Mouse (Mus musculus): ENCODE measurements around the gene Sesn3. TPM values are rescaled to one million over a fixed set of nuclear protein-coding genes. Genes with fewer than 3 reads are reported as not detected.

Sesn3 gene
- total and polyA plus RNA-seq, 3 experiments = 1.5 to 6.0 TPM; not detected in 1

GRCm38 (mm10) chr9:14307341-14307740 is 32.5 kb downstream of the Sesn3 start:
- Histone ChIP-seq H3K4me1 (ENCODE audit: control insufficient read depth in 1 of 2, insufficient read depth in 2 of 2, low read length in 2 of 2) (no peaks in the 10 kb centered on the region), H3K79me2 (ENCODE audit: control insufficient read depth, insufficient read depth, low read length, poor library complexity) (no peaks in the 10 kb centered on the region), H3K36me3 (ENCODE audit: control insufficient read depth in 1 of 2, insufficient read depth in 2 of 2, low read length in 2 of 2) (no peaks in the 10 kb centered on the region), H3K27me3 (ENCODE audit: control insufficient read depth in 1 of 2, insufficient read depth in 2 of 2, low read length in 2 of 2) (peaks cover 0 to 1% of the 10 kb centered on the region in 2 experiments; a peak in 1 of 4 replicates), H3K9me3 (replicated peaks; ENCODE audit: insufficient read depth, low read length) (no peaks in the 10 kb centered on the region), H3K27ac (ENCODE audit: control insufficient read depth, low read depth, low read length) (no peak overlapping the region), H3K4me3 (ENCODE audit: control insufficient read depth in 1 of 2, insufficient read depth in 1 of 2, low read depth in 2 of 2, low read length in 2 of 2) (no peak overlapping the region), H3K9ac (ENCODE audit: control insufficient read depth, low read depth, low read length, poor library complexity, severe bottlenecking) (no peak overlapping the region)
- DNase-seq (ENCODE audit: low read depth, low spot score) = no peak
- no peak for TF ChIP-seq GABPA (IDR thresholded peaks at IDR 0.05; ENCODE audit: low read depth, low read length)
- TF ChIP-seq ZC3H11A (IDR thresholded peaks at IDR 0.05; ENCODE audit: low read depth, low read length) = no peak
- no peak for TF ChIP-seq TBP (IDR thresholded peaks at IDR 0.05; ENCODE audit: low read depth, low read length)
- no peak for TF ChIP-seq ETS1 (IDR thresholded peaks at IDR 0.05; ENCODE audit: low read depth, low read length)
- TF ChIP-seq RCOR1 (IDR thresholded peaks at IDR 0.05; ENCODE audit: low read depth, low read length) = no peak
- no peak for TF ChIP-seq SMC3 (IDR thresholded peaks at IDR 0.05; ENCODE audit: low read depth, low read length)
- no peak for TF ChIP-seq JUND (IDR thresholded peaks at IDR 0.05; ENCODE audit: low read depth, low read length)
- TF ChIP-seq USF2 (IDR thresholded peaks at IDR 0.05; ENCODE audit: borderline replicate concordance in 1 of 2, insufficient read depth in 1 of 2, low read depth in 1 of 2, low read length in 2 of 2) = no peak
- no peak for TF ChIP-seq MAZ (IDR thresholded peaks at IDR 0.05; ENCODE audit: low read depth, low read length)
- no peak for TF ChIP-seq MYB (IDR thresholded peaks at IDR 0.05; ENCODE audit: low read depth, low read length)
- TF ChIP-seq POLR2A (IDR thresholded peaks at IDR 0.05; ENCODE audit: control insufficient read depth in 1 of 2, insufficient read depth in 1 of 2, low read depth in 1 of 2, low read length in 2 of 2, poor library complexity in 1 of 2) = no peak
- TF ChIP-seq RAD21 (IDR thresholded peaks at IDR 0.05; ENCODE audit: low read depth, low read length) = no peak
- no peak for TF ChIP-seq EP300 (IDR thresholded peaks at IDR 0.05; ENCODE audit: low read depth in 1 of 2, low read length in 2 of 2)
- TF ChIP-seq POLR2AphosphoS2 (IDR thresholded peaks at IDR 0.05; ENCODE audit: low read length) = no peak
- no peak for TF ChIP-seq NRF1 (IDR thresholded peaks at IDR 0.05; ENCODE audit: insufficient read depth, low read depth, low read length, poor library complexity, severe bottlenecking)
- TF ChIP-seq ELF1 (IDR thresholded peaks at IDR 0.05; ENCODE audit: low read depth, low read length) = no peak
- no peak for TF ChIP-seq MAFK (IDR thresholded peaks at IDR 0.05; ENCODE audit: borderline replicate concordance, low read depth, low read length)

- H3K27me3 ChIP-seq (ENCODE audit: control insufficient read depth in 1 of 2, insufficient read depth in 2 of 2, low read length in 2 of 2) = no peaks in the 10 kb centered on the region
- H3K9ac ChIP-seq (ENCODE audit: control insufficient read depth, low read depth, low read length, poor library complexity, severe bottlenecking) = no peak overlapping the region
- DNase-seq (ENCODE audit: low read depth, low spot score) = no peak
- no peak overlapping the region for H3K27ac ChIP-seq (ENCODE audit: control insufficient read depth, low read depth, low read length)
- no peaks in the 10 kb centered on the region for H3K9me3 ChIP-seq (replicated peaks; ENCODE audit: insufficient read depth, low read length)
- TF ChIP-seq POLR2AphosphoS5 (IDR thresholded peaks at IDR 0.05; ENCODE audit: borderline replicate concordance, low read depth, low read length) (no peak), EP300 (IDR thresholded peaks at IDR 0.05; ENCODE audit: low read depth in 1 of 2, low read length in 2 of 2) (no peak), UBTF (IDR thresholded peaks at IDR 0.05; ENCODE audit: borderline replicate concordance, insufficient read depth, low read depth, low read length) (no peak), NRF1 (IDR thresholded peaks at IDR 0.05; ENCODE audit: insufficient read depth, low read depth, low read length, poor library complexity, severe bottlenecking) (no peak), E2F4 (IDR thresholded peaks at IDR 0.05; ENCODE audit: borderline replicate concordance, low read depth, low read length) (no peak), MYC (IDR thresholded peaks at IDR 0.05; ENCODE audit: low read depth, low read length) (no peak), MEF2A (IDR thresholded peaks at IDR 0.05; ENCODE audit: extremely low read depth, insufficient replicate concordance, low read depth, low read length, poor library complexity, severe bottlenecking) (no peak), MAZ (IDR thresholded peaks at IDR 0.05; ENCODE audit: low read depth, low read length) (no peak), SMC3 (IDR thresholded peaks at IDR 0.05; ENCODE audit: low read depth, low read length) (no peak), RAD21 (IDR thresholded peaks at IDR 0.05; ENCODE audit: low read depth, low read length) (no peak), USF2 (IDR thresholded peaks at IDR 0.05; ENCODE audit: borderline replicate concordance in 1 of 2, insufficient read depth in 1 of 2, low read depth in 1 of 2, low read length in 2 of 2) (no peak), MYB (IDR thresholded peaks at IDR 0.05; ENCODE audit: low read depth, low read length) (no peak), TAL1 (IDR thresholded peaks at IDR 0.05; ENCODE audit: low read length) (no peak), CTCF (IDR thresholded peaks at IDR 0.05 in 2 of 3, conservative IDR thresholded peaks at IDR 0.05 in 1 of 3; ENCODE audit: control insufficient read depth in 1 of 3, insufficient read depth in 1 of 3, low read depth in 2 of 3, low read length in 3 of 3, poor library complexity in 1 of 3, severe bottlenecking in 1 of 3) (no peak), GATA1 (IDR thresholded peaks at IDR 0.05; ENCODE audit: low read depth, low read length) (no peak)
- H3K4me1 ChIP-seq (ENCODE audit: control insufficient read depth in 1 of 2, insufficient read depth in 2 of 2, low read length in 2 of 2) = no peaks in the 10 kb centered on the region
- no peaks in the 10 kb centered on the region for H3K79me2 ChIP-seq (ENCODE audit: control insufficient read depth, insufficient read depth, low read length, poor library complexity)
- no peak overlapping the region for H3K4me3 ChIP-seq (ENCODE audit: control insufficient read depth in 1 of 2, insufficient read depth in 1 of 2, low read depth in 2 of 2, low read length in 2 of 2)
- no peaks in the 10 kb centered on the region for H3K36me3 ChIP-seq (ENCODE audit: control insufficient read depth in 1 of 2, insufficient read depth in 2 of 2, low read length in 2 of 2)
Observed at GRCm38 (mm10) chr9:14313968-14314367, 39.1 kb downstream of the Sesn3 start.

Measured in MEL (cell line).